Mouse (Mus musculus) hindbrain, embryonic 16.5 days (tissue): ENCODE measurements at regions not wholly inside any gene's neighbourhood (a gene's known extent, or its start where the extent isn't known, plus 50 kb on each side); places are given as distances from the start of the nearest gene placed in this dataset.

Experiments used
- ATAC-seq: fragments of 200-750 bp; cut with Nextera tagmentation; 2 replicates; pipeline ENCODE4 v1.8.0; 2017; ENCODE audit warnings: moderate TSS enrichment, moderate library complexity
- H3K27ac ChIP-seq: fragments of 300-500 bp; sonication (generic); 2 replicates; pipeline ENCODE4 v1.5.1; 2014; ENCODE audit warnings: low read depth, mild to moderate bottlenecking, control low read depth, low read length, moderate library complexity
- H3K27me3 ChIP-seq: fragments of 300-500 bp; sonication (generic); replicated peaks from 2 replicates; pipeline ENCODE4 v1.6.1; 2014; ENCODE audit warnings: low read length; ENCODE audit not compliant: control insufficient read depth, insufficient read depth
- H3K36me3 ChIP-seq: fragments of 300-500 bp; sonication (generic); 2 replicates; pipeline ENCODE4 v1.6.1; 2014; ENCODE audit warnings: mild to moderate bottlenecking, low read length, moderate library complexity, mixed read lengths; ENCODE audit not compliant: control insufficient read depth, insufficient read depth
- H3K4me1 ChIP-seq: fragments of 300-500 bp; sonication (generic); 2 replicates; pipeline ENCODE4 v1.6.1; 2014; ENCODE audit warnings: low read depth, low read length; ENCODE audit not compliant: control insufficient read depth, insufficient read depth
- H3K4me2 ChIP-seq: fragments of 300-500 bp; sonication (generic); 2 replicates; pipeline ENCODE4 v1.6.1; 2014; ENCODE audit warnings: mild to moderate bottlenecking, low read length, control low read depth, moderate library complexity
- H3K4me3 ChIP-seq: fragments of 300-500 bp; sonication (generic); 2 replicates; pipeline ENCODE4 v1.5.1; 2014; ENCODE audit warnings: mild to moderate bottlenecking, low read length, control low read depth, moderate library complexity
- H3K9ac ChIP-seq: fragments of 300-500 bp; sonication (generic); 2 replicates; pipeline ENCODE4 v1.6.1; 2014; ENCODE audit warnings: low read depth, mild to moderate bottlenecking, control low read depth, low read length, moderate library complexity
- H3K9me3 ChIP-seq: fragments of 300-500 bp; sonication (generic); 2 replicates; pipeline ENCODE4 v1.6.1; 2014; ENCODE audit warnings: mild to moderate bottlenecking, low read length, moderate library complexity; ENCODE audit not compliant: control insufficient read depth
- WGBS: fragments of 180-500 bp; shearing (Covaris S2); extraction: QIAGEN DNeasy Blood & Tissue Kit; methylation state at CpG from one replicate; pipeline ENCODE4 v1.1.7; 2014; 5-methylcytosine and 5-hydroxymethylcytosine counted together

DNA sequence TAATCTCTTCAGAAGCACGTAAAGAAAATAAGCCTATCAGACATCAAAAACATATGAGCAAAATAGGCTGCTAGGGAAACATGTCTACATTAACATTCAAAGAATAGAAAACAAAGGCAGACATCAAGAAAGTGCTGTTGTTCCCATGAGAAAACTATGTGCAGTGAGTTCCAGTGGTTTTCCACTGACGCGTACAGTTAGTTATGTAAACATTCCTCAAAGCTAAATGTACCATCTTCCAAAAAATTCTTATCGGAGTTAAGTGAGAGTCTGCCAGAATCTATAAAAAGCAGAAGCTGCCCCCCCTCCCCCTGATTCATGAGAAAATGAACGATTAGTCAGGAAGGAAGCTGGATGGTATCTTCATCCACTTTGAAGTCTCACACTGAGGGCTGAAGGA, 155.3 kb downstream of the Rassf9 start:
- Histone ChIP-seq H3K9ac (no peak overlapping the region), H3K27me3 (no peaks in the 10 kb centered on the region), H3K9me3 (no peaks in the 10 kb centered on the region), H3K4me1 (no peaks in the 10 kb centered on the region), H3K4me2 (no peak overlapping the region), H3K36me3 (no peaks in the 10 kb centered on the region), H3K27ac (no peak overlapping the region), H3K4me3 (no peak overlapping the region)
- ATAC-seq: no peak
- WGBS: 84% methylated on average over 5 of the region's 5 CpGs

DNA sequence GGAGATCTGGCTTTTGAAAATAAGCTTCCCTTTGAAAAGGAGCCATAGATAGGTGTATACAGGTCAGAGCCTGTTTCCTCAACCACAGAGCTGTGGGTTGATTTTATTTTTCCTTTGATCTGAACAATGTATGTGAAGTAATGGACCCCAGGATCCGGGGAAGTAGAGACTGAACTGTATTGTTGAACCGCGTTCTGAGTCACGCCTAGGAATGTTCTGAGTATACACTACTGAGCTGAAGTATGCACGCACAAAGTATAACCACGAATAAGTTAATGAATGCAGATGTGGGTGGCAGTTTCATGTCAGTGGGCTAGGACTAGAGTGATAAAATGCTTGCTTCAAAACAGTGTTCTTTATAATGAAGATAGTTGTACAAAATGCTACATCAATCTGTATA, 147.7 kb downstream of the Rassf9 start:
- Histone ChIP-seq H3K9me3 (no peaks in the 10 kb centered on the region), H3K4me1 (no peaks in the 10 kb centered on the region), H3K4me2 (no peak overlapping the region), H3K27ac (no peak overlapping the region), H3K27me3 (no peaks in the 10 kb centered on the region), H3K36me3 (no peaks in the 10 kb centered on the region), H3K4me3 (no peak overlapping the region), H3K9ac (no peak overlapping the region)
- ATAC-seq: no peak
- WGBS: 80% methylated on average over 6 of the region's 6 CpGs

DNA sequence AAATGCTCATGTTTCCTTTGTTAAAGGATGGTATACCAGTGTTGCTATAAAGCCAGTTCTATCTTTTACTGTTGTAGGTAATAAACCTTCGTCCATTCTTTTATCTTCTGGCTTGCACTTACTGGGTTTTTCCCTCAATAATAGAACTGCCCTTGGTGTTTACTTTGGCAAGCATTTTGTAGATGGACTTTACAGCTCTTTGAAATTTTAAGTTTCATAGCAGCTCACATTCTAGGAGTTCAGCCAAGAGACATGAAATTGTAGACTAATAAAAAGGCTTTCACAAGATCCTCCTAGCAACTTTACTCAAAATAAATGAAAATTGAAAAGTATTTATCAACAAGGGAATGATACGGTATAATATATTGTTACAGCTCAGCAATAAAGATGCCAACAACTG, 124.5 kb downstream of the Rassf9 start:
- WGBS: 80% methylated on average over 2 of the region's 2 CpGs
- Histone ChIP-seq H3K36me3 (no peaks in the 10 kb centered on the region), H3K4me2 (no peak overlapping the region), H3K27ac (no peak overlapping the region), H3K4me1 (no peaks in the 10 kb centered on the region), H3K9ac (no peak overlapping the region), H3K4me3 (no peak overlapping the region), H3K9me3 (no peaks in the 10 kb centered on the region), H3K27me3 (no peaks in the 10 kb centered on the region)
- ATAC-seq: no peak

DNA sequence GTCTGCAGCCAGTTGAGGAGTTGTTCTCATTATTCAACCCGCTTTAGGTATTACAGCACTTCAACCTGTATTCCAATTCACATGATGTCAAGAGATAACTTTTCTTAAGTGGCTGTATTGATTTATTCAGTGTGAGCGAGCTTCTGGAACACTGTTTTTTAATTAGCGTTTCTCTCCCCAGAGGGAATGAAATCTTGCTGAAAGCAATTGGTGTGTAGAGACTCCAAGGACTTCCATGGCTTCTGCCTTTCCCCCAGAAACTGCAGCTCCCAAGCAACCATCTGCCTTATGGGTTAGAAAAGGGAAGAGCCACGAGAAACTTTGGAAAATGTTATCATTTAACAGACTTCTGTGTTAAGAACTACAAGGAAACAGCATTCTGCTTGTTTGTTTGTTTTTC, 121.4 kb downstream of the Rassf9 start:
- Histone ChIP-seq H3K36me3 (no peaks in the 10 kb centered on the region), H3K4me1 (no peaks in the 10 kb centered on the region), H3K9ac (no peak overlapping the region), H3K9me3 (no peaks in the 10 kb centered on the region), H3K27me3 (no peaks in the 10 kb centered on the region), H3K4me2 (no peak overlapping the region), H3K27ac (no peak overlapping the region), H3K4me3 (no peak overlapping the region)
- no peak for ATAC-seq
- 64% methylated on average over 4 of the region's 4 CpGs for WGBS

DNA sequence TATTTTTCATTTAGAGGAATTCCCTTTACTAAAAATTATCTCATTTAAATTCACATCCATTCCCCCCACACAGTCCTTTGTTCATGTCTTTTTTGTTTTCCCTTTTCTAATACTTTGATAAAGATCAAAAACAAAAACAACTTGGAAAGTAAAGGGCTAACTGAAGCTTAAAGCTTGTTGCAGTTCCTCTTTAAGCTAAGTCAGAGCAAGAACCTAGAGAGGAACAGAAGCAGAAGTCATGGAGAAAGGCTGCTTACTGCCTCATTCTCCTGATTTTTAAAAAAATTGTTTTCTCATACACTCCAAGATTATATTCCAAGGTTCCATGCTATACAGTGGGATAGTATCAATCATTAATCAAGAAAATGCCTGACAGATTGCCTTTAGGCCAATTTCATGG, 116.6 kb downstream of the Rassf9 start:
- Histone ChIP-seq H3K4me3 (no peak overlapping the region), H3K36me3 (no peaks in the 10 kb centered on the region), H3K9me3 (no peaks in the 10 kb centered on the region), H3K9ac (no peak overlapping the region), H3K4me2 (no peak overlapping the region), H3K4me1 (no peaks in the 10 kb centered on the region), H3K27me3 (no peaks in the 10 kb centered on the region), H3K27ac (no peak overlapping the region)
- ATAC-seq: no peak

DNA sequence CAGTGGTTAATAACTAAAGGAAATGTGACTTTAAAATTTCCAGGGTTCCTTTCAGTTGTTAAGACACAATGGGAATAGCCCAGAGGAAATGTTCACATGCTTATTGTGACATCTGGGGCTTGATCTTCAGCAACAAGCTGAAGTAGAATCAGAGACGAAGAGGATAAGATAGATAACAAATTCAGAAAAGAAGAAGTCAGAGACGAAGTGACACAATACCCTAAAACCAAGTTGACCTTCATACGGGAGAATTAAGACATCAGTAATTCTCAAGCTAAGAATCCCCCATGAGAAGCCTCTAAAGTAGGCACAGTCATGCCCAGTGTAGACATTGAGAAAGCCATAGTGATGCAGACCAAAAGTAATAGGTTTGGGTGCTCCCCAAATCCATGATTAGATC, 111.9 kb downstream of the Rassf9 start:
- no peak for ATAC-seq
- no peaks in the 10 kb centered on the region for H3K27me3 ChIP-seq
- H3K9me3 ChIP-seq: no peaks in the 10 kb centered on the region
- no peak overlapping the region for H3K4me2 ChIP-seq
- 89% methylated on average over 3 of the region's 3 CpGs for WGBS
- no peak overlapping the region for H3K9ac ChIP-seq
- no peak overlapping the region for H3K4me3 ChIP-seq
- H3K27ac ChIP-seq: no peak overlapping the region
- no peaks in the 10 kb centered on the region for H3K4me1 ChIP-seq
- no peaks in the 10 kb centered on the region for H3K36me3 ChIP-seq

DNA sequence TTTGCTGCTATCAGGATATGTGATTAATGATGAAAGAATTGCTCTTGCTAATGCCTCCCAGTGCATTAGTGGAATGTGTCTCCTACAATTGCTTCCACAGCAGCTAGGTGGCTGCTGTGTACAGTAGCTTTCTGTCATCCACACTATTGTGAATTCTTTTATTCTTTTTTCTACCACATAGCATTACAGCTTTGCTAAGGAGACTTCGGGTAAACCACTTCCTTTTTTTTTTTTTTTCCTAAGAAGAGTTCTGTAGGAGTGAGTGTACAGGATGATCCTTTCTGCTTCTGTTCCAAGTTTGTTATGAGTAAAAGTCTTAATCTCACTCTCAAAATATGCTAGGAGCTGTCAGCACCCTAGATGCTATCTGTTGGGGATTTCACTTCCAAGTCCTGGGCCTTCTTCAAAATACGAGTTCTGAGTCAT, 110.6 kb downstream of the Rassf9 start:
- no peaks in the 10 kb centered on the region for H3K27me3 ChIP-seq
- ATAC-seq: no peak
- no peaks in the 10 kb centered on the region for H3K36me3 ChIP-seq
- H3K9me3 ChIP-seq: no peaks in the 10 kb centered on the region
- H3K27ac ChIP-seq: no peak overlapping the region
- H3K9ac ChIP-seq: no peak overlapping the region
- no peak overlapping the region for H3K4me3 ChIP-seq
- H3K4me1 ChIP-seq: no peaks in the 10 kb centered on the region
- WGBS: 62% methylated on average over 2 of the region's 2 CpGs
- H3K4me2 ChIP-seq: no peak overlapping the region

DNA sequence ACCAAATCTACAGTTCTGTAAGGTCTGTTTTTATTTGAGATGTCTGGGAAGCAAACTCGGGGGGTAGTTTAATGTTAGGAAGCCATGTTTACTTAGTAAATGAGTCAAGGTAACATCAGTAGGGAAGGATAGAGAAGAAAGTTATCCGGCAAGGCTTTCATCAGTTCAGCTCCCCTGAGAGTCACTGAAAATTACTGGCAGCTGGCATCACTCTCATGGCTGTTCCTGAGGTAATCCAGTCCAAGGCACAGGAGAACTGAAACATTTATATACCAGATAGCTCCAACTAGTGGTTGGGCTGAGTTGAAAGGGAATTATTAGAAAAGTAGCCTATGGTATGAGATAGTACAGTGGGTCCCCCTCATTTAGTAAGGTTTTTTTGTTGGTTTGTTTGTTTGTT, 106.7 kb downstream of the Rassf9 start:
- no peak overlapping the region for H3K4me2 ChIP-seq
- no peak overlapping the region for H3K27ac ChIP-seq
- no peaks in the 10 kb centered on the region for H3K36me3 ChIP-seq
- H3K4me3 ChIP-seq: no peak overlapping the region
- H3K4me1 ChIP-seq: no peaks in the 10 kb centered on the region
- H3K9ac ChIP-seq: no peak overlapping the region
- WGBS: 80% methylated on average over 2 of the region's 2 CpGs
- H3K9me3 ChIP-seq: no peaks in the 10 kb centered on the region
- no peaks in the 10 kb centered on the region for H3K27me3 ChIP-seq
- no peak for ATAC-seq

DNA sequence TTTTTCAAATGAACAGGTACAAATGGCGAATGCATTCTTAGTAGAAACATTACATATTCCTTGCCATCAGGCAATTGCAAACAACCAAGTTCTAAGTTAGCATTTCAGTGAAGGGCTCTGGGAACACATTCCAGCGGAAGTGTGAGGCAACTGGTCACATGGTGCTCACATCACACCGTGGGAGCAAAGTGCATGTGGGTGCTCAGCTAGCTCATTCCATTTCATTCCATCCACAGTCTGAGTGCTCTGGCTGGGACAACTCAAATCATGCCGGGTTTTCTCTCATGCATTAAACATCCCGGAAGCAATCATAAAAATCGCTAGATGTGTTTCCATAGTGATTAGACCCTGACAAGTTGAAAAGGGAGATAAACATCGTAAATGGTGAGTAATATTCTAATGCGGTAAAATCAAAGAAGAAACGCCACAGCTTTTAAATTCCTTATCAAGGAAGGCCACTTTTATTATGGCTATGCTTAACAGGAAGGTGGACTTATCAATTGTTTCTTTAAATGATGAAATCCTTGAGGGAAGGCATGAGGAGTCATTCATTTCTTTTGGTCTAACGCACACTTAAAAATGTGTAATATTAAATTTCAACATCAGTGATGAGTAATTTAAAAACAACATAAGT, 104.1 kb downstream of the Rassf9 start:
- Histone ChIP-seq H3K27ac (no peak overlapping the region), H3K4me3 (no peak overlapping the region), H3K27me3 (no peaks in the 10 kb centered on the region), H3K9me3 (no peaks in the 10 kb centered on the region), H3K36me3 (no peaks in the 10 kb centered on the region), H3K4me2 (no peak overlapping the region), H3K9ac (no peak overlapping the region), H3K4me1 (no peaks in the 10 kb centered on the region)
- ATAC-seq: no peak
- 89% methylated on average over 10 of the region's 10 CpGs for WGBS
